Comparison of ENCODE assay signal across 8 mouse cellular contexts in genomic region chr12:85497310-85498135, GRCm38 (mm10). TPM values are rescaled to one million over a fixed set of nuclear protein-coding genes. Genes with fewer than 3 reads are reported as not detected.
DNase-seq lines count a peak whose midpoint lies in the region; ATAC-seq and TF ChIP-seq lines count a peak whose summit lies in the region.

No protein-coding gene starts in this region.

- peak; percentile 30 for DNase-seq in hindbrain, embryonic 10.5 days (ENCODE audit: low spot score)
- no peak for DNase-seq in hindbrain, embryonic 14.5 days (ENCODE audit: low spot score)
- peak; percentile 68 for DNase-seq in ZHBTc4 (ENCODE audit: low read depth, low spot score)
- DNase-seq in heart, postnatal 0 days (ENCODE audit: low spot score): peak; percentile 25
- DNase-seq in lung, postnatal 4 days: peak; percentile 42 to 70
- DNase-seq in kidney, postnatal 4 days: no peak
- DNase-seq in adrenal gland, adult (ENCODE audit: inconsistent age in 2 of 2, low spot score in 1 of 2): no peak
- no peak for DNase-seq in cerebellum, adult 2 months

- TF ChIP-seq EP300 in heart, postnatal 0 days (IDR thresholded peaks at IDR 0.05; ENCODE audit: low read depth): no peak

- H3K27me3 ChIP-seq in hindbrain, embryonic 10.5 days (ENCODE audit: insufficient read depth, poor library complexity, severe bottlenecking): peaks cover 8% of the 10 kb centered on the region; the same call in 1 of the 2 replicates
- no peaks in the 10 kb centered on the region for H3K27me3 ChIP-seq in hindbrain, embryonic 14.5 days (ENCODE audit: control insufficient read depth, insufficient read depth, low read length)
- H3K27me3 ChIP-seq in heart, postnatal 0 days (ENCODE audit: control insufficient read depth, insufficient read depth, low read length): no peaks in the 10 kb centered on the region
- no peaks in the 10 kb centered on the region for H3K27me3 ChIP-seq in cerebellum, adult 2 months (ENCODE audit: control insufficient read depth, insufficient read depth, low read length)

- no peak overlapping the region for H3K4me2 ChIP-seq in hindbrain, embryonic 14.5 days (replicated peaks)
- H3K4me2 ChIP-seq in heart, postnatal 0 days (ENCODE audit: low read depth, low read length): no peak overlapping the region

- no peaks in the 10 kb centered on the region for H3K36me3 ChIP-seq in hindbrain, embryonic 10.5 days
- no peaks in the 10 kb centered on the region for H3K36me3 ChIP-seq in hindbrain, embryonic 14.5 days (replicated peaks; ENCODE audit: control insufficient read depth, insufficient read depth)
- H3K36me3 ChIP-seq in heart, postnatal 0 days (replicated peaks; ENCODE audit: control insufficient read depth, insufficient read depth, low read length): no peaks in the 10 kb centered on the region

- peaks cover 17% of the 10 kb centered on the region for H3K4me1 ChIP-seq in hindbrain, embryonic 10.5 days (replicated peaks)
- no peaks in the 10 kb centered on the region for H3K4me1 ChIP-seq in hindbrain, embryonic 14.5 days (replicated peaks; ENCODE audit: control insufficient read depth, insufficient read depth, low read length)
- peaks cover 8% of the 10 kb centered on the region; the same call in 1 of the 2 replicates for H3K4me1 ChIP-seq in heart, postnatal 0 days (ENCODE audit: control insufficient read depth, insufficient read depth)
- no peaks in the 10 kb centered on the region for H3K4me1 ChIP-seq in cerebellum, adult 2 months (ENCODE audit: control insufficient read depth, insufficient read depth, low read length)

- H3K9me3 ChIP-seq in hindbrain, embryonic 10.5 days: peaks cover 10% of the 10 kb centered on the region; the same call in 1 of the 2 replicates
- H3K9me3 ChIP-seq in hindbrain, embryonic 14.5 days (ENCODE audit: control insufficient read depth, low read length): no peaks in the 10 kb centered on the region
- 0 out of 2 replicates have a peak, but pooled peaks cover 9% of the 10 kb centered on the region for H3K9me3 ChIP-seq in heart, postnatal 0 days (replicated peaks; ENCODE audit: control insufficient read depth, low read length)

- no peak for TF ChIP-seq POLR2A in cerebellum, adult 2 months (IDR thresholded peaks at IDR 0.05; ENCODE audit: borderline replicate concordance, insufficient read depth, low read length)

- ATAC-seq in hindbrain, embryonic 14.5 days (ENCODE audit: low FRiP score): no peak
- ATAC-seq in heart, postnatal 0 days (ENCODE audit: insufficient read depth, low read depth): 0 out of 2 replicates have a peak, but pooled peaks have one; percentile 27

- no peak overlapping the region for H3K4me3 ChIP-seq in hindbrain, embryonic 10.5 days
- H3K4me3 ChIP-seq in hindbrain, embryonic 14.5 days (replicated peaks; ENCODE audit: low read length): no peak overlapping the region
- no peak overlapping the region for H3K4me3 ChIP-seq in heart, postnatal 0 days (ENCODE audit: low read depth, low read length)
- H3K4me3 ChIP-seq in cerebellum, adult 2 months (replicated peaks; ENCODE audit: insufficient read depth, low read depth, low read length): no peak overlapping the region

- peak overlapping the region; percentile 53; the same call in 1 of the 2 replicates for H3K27ac ChIP-seq in hindbrain, embryonic 10.5 days
- H3K27ac ChIP-seq in hindbrain, embryonic 14.5 days: no peak overlapping the region
- peak overlapping the region; percentile 20; the same call in 1 of the 2 replicates for H3K27ac ChIP-seq in heart, postnatal 0 days (ENCODE audit: low read depth)
- no peak overlapping the region for H3K27ac ChIP-seq in cerebellum, adult 2 months (ENCODE audit: insufficient read depth, low read length)

- 59% methylated on average over 11 of the region's 11 CpGs for WGBS in hindbrain, embryonic 10.5 days
- WGBS in hindbrain, embryonic 14.5 days: 55% methylated on average over 11 of the region's 11 CpGs
- WGBS in heart, postnatal 0 days: 48% methylated on average over 11 of the region's 11 CpGs
- 62% methylated on average over 11 of the region's 11 CpGs for WGBS in cerebellum, adult 2 months

- no peak for TF ChIP-seq CTCF in heart, postnatal 0 days (IDR thresholded peaks at IDR 0.05; ENCODE audit: low read depth)
- no peak for TF ChIP-seq CTCF in cerebellum, adult 2 months (IDR thresholded peaks at IDR 0.05; ENCODE audit: borderline replicate concordance, insufficient read depth, low read depth, low read length)

- H3K9ac ChIP-seq in hindbrain, embryonic 14.5 days: no peak overlapping the region
- no peak overlapping the region for H3K9ac ChIP-seq in heart, postnatal 0 days (replicated peaks; ENCODE audit: low read depth, low read length)

RNA-seq across cellular contexts. Expression of gene Fos, which starts 23.8 kb away (rescaled TPM):
- 1.5 TPM in 2 replicates for polyA plus RNA-seq in hindbrain, embryonic 10.5 days (2016; fragmentation: Nextera tagmentation; extraction: Ambion mirVana)
- polyA plus RNA-seq in hindbrain, embryonic 14.5 days (2014; fragmentation: Nextera tagmentation; extraction: Ambion mirVana): 2.7 and 3.4 TPM in 2 replicates
- total RNA-seq in heart, postnatal 0 days (2014; rRNA removed; ENCODE audit: low replicate concordance): 12.8 and 18.5 TPM in 2 replicates
- polyA plus RNA-seq in heart, postnatal 0 days (2015; fragmentation: Nextera tagmentation; extraction: Ambion mirVana): 1.6 and 2.7 TPM in 2 replicates
- polyA plus RNA-seq in cerebellum, adult 2 months (2012; rRNA removed): 16.6 and 22.4 TPM in 2 replicates

Comparison
In these comparisons a context has a peak if more than half of its experiments do, and no peak if none do; other contexts are left out.
1. DNase-seq: peak in hindbrain, embryonic 10.5 days (single experiment), ZHBTc4 (single experiment), heart, postnatal 0 days (single experiment) and lung, postnatal 4 days (2 of 2); none in hindbrain, embryonic 14.5 days (single experiment), kidney, postnatal 4 days (0 of 2), adrenal gland, adult (0 of 2) and cerebellum, adult 2 months (0 of 2).
2. H3K27ac ChIP-seq: peak in hindbrain, embryonic 10.5 days (single experiment) and heart, postnatal 0 days (single experiment); none in hindbrain, embryonic 14.5 days (single experiment) and cerebellum, adult 2 months (single experiment).